Mouse (Mus musculus): ENCODE data around the gene Prkce.
A peak's percentile ranks its signal among the peaks of the same experiment; 100 is the strongest.

The Prkce gene

DNA sequence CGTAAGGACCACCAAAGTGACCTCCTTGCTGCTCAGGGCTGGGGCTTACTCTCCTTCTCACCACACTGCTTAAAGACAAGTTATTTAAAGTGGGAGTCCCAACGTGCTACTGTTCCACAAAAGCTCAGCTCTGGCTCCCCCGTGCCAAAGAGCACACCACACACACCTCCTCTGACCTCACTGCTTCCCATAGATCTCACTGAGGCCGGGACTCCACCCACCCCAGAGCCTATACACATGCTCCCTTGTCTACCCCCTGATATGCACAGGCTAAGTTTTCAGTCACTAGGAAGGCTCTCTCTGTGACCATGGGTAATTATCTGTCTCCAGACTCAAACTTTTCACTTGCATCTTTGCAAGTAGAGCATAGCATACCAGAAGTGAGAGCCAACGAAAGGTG lies 170.7 kb downstream of the Prkce start:
- DNase-seq = no peak

DNA sequence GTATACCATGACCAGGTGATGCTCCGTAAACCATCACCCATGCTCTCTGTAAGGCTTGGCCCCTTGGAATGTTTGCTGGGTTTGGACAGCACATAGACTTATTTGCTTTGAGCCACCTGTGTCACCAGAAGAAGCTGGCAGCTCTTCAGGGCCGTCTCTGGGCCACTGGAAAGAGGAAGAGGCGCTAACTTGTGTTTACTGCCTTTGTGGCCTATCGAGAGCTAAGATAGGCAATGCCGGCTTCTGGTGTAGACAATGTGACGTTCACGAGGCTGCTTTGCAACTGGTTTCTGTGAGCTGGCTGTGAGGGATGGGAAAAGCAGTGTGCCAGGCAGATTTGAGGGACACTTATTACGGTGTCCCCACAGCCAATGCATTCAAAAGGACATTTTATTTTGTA lies 176.4 kb downstream of the Prkce start:
- no peak for DNase-seq

- no peak for DNase-seq
Observed at GRCm38 (mm10) chr17:86345234-86346005, 177.8 kb downstream of the Prkce start.

DNA sequence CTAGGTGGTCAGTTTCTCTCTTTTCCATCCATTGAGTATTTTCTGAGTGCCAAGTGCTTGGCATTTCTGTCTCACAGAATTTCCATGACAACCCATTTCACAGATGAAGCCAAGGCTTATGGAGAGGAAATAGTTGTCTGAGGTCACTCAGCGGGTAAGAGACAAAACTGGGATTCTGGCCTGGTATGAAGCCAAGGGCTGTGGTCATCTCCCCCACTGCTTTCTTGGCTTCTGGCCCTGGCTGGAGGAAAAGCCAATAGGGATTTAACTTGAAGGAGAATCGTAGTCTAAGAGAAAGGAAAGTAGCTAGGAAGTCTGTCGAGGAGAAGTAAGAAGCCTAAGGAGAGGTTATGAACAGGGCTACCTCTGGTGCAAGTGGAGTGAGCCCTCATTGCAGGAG lies 182.7 kb downstream of the Prkce start:
- no peak for DNase-seq

DNA sequence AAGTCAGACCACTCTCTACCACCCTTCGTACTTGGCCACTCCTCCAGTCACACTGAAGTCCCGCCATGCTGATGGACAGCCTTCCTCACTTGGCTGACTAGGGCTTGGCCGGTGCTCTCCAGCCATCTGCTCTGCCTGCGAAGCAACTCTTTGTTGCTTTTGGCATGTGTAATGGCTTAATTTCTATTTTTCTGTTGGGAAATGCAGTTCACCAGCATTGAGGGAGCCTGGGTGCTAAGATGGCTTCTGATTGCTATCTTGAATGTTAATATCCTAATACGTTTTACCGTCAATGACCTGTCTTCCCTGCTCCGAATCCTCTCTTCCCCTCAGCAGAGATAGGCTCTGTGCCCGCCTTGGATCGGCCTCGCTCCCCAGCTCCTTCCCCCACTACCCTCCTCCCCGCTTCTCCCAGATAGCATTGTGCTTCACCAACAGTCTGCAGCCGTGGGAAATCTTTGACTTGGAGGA lies 183.2 kb downstream of the Prkce start:
- DNase-seq = no peak

DNA sequence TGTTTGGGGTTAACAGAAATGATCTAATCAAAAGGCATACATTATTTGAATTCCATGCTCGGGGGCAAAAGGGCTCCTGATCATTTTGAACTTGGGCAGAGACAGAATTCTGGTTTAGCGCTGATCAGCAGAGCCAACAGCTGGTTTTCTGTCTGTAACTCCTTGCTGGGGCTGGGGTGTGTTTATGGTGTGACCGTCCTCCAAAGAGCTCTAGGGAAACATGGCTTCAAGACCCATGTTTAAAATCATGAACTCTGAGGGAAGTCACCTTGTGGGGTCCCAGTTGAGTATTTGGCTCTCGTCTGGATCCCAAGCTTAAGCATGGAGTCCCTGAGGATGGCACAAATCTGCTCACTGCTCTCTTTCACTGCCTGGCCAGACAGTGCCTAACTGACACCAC lies 183.7 kb downstream of the Prkce start:
- DNase-seq = no peak

- DNase-seq = no peak
Observed at GRCm38 (mm10) chr17:86352247-86353037, 184.9 kb downstream of the Prkce start.

GRCm38 (mm10) chr17:86353679-86354078 lies 186.1 kb downstream of the Prkce start:
- DNase-seq = no peak

- DNase-seq = no peak
Observed at GRCm38 (mm10) chr17:86354101-86354500, 186.5 kb downstream of the Prkce start.

- DNase-seq = no peak
Observed at GRCm38 (mm10) chr17:86354896-86355295, 187.3 kb downstream of the Prkce start.

GRCm38 (mm10) chr17:86355318-86355717 lies 187.7 kb downstream of the Prkce start:
- no peak for DNase-seq

DNA sequence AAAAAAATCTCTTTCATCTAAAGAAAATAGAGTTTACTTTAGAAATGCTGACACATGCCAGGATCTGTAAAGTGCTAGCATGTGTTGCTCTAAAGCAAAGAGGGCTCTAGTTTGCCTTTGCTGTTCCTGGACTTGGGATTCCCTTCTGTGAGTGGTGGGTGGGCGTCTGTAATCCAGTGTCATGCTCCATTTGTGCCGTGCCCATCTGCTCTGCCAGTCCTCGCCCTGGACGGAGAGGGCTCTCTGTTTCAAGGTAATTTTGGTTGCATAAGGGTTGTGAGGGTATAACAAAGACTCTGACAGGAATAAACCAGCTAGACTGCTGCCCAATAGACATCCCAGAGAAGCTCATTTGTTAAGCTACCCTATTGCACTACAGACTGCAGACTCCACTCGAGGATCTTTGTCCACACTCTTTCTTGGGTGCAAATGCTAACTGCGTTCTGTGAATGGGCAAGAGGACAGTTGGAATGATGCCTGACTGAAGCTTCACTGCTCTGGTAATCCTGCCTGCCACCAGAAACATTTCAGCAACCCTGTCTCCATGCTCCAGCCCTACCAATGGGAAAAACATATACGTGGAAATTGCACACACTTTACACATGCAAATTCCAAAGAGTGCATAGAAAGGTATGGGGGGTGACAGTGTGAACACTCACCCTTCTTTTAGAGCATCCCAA lies 188.3 kb downstream of the Prkce start:
- DNase-seq = no peak

DNA sequence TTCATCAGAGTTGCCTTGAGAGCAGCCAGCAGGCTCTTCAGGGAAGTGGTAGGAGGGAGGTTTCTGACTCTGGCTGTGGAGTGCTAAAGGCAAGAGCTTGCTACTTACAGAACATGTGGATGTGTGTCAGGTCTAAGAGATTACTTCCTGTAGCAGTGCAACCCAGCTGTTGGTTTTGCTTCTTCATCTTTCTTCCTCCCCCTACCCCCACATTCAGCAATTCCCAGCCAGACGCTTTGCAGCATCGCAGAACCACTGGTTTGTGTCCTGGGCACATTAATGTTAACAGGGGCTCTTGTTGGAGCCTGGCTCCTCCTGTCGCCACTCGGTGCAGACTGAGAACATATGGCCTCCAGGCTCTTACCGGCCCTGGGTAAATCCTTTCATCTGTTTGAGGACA lies 190.8 kb downstream of the Prkce start:
- peak; percentile 56 for DNase-seq

DNA sequence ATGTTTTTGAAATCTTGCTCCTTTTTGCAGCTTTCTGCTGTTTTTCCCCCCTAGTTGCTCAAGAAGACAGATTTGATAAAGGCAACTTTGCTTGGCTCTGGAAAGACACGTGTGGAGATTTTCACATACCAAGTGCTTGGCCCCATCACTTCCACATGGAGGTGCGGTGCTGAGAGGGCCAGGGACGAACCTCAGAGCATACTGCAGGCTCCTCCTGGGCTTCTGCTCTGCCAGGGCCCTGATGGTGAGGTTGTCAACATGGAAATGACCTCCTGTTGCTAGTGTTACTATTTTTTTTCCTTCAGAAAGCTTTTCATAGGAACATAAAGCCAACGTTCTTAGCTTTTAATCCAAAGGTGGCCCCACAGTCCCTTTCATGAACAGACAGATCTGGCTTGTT lies 191.3 kb downstream of the Prkce start:
- no peak for DNase-seq

DNA sequence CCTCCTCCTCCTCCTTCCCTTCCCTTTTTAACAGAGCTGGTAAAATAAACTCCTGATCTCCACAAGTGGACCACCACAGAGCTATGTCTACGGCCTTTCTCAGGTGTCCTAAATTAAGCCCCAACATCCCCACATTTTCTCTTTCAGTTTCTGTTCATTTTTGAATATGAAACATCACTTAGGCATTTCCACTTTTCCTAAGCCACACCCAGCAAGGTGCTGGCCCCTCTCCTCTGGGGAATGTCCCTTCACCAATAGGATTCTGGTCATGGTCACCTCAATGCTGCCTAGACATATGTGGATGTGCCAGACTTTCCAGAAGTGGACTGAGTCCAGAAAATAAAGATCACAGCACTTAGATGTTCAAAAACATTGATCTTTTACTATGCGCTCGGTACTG lies 193.3 kb downstream of the Prkce start:
- no peak for DNase-seq

DNA sequence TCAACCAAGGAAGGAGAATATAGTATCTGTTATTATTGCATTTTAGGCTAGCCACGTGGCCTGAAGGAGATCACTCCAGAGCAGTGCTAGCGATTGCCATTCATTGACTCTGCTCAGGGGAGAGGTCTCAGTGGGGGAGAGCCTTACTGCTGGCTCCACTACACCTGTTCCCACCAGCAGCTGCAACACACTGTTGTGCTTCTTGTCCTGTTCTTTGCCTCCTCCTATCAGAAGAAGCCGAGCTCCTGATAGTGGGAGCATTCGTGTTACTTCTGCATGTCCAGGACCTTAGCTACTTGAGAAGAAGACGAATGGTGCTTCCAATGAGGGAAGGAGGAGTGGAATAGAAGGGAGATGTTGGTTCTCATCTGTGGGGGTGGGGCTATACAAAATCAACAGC lies 195.8 kb downstream of the Prkce start:
- DNase-seq = no peak

- DNase-seq = no peak
Observed at GRCm38 (mm10) chr17:86364349-86365075, 196.9 kb downstream of the Prkce start.

GRCm38 (mm10) chr17:86366919-86367318 lies 199.3 kb downstream of the Prkce start:
- no peak for DNase-seq

DNA sequence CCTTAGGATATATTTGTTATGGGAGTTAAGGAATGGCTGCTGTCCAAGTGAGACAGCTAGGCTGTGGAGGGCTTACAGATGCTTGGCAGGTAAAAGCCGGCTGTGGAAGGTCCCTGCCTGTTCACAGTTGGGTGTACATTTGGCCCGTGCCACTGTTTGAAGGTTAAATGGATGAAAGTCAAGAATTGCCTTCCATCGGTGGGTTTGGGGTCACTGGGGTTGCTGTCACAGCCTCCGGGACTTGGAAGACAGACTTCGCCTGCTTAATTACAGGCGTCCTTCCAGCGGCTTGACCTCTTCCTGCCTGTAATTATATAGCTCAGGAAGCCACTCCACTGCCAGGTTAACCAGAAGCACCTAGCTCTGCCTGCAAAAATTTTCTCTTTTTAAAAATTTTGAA lies 200.1 kb downstream of the Prkce start:
- peak; percentile 33 for DNase-seq

DNA sequence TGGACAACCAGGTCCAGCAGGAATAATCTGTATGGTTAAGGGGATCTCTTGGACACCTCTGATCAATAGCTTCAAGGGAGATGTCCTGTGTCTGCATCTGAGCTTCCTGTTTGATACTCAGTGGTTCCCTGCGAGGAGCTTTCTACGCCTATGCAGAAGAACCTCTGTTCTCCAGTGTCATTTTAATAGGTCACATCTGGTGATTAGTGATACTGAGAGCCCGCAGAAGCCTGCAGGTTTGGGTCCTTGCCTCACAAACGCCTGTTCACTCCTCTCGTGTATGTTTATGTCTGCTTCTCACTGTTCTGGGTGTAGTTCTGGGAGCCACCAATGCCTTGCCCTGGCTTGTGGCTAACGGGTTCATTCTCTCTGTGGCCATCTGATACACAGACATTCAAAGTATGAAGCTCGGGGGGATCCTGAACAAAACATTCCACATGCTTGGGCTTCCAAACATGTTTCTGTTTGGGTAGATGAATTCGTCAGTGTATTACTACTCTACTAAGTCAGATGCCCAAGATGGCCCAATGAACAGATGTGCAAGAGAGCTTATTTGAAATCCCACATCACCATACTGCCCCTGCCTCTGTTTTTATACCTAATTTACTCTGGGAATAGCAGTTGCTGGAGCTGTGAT lies 202.6 kb downstream of the Prkce start:
- DNase-seq = no peak

DNA sequence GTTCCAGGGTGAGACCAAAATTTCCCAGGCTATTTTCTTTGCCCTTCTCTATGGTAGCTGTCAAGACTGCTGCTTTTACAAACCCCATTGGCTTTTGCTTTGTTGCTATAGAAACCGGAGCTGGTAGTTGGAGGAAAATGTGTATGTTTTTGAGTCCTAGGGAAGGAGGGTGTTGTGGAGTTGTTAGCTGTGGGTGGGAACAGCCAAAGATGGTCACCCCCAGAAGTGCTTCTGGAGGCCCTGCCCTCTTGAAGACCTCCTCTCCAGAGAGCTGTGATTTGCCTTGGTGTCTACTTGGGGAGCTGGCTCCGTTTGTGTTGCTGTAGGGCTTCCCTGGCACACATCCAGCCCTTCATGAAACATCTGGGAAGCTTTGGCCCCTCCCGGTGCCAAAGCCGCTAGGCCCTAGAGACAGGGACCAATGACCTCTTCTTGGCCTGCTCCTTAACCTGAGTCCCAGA lies 203.5 kb downstream of the Prkce start:
- DNase-seq = no peak

- no peak for DNase-seq
Observed at GRCm38 (mm10) chr17:86376389-86376788, 208.8 kb downstream of the Prkce start.
